Mouse (Mus musculus) spleen, postnatal 4 days (tissue): ENCODE measurements at regions not wholly inside any gene's neighbourhood (a gene's known extent, or its start where the extent isn't known, plus 50 kb on each side); places are given as distances from the start of the nearest gene placed in this dataset.
"Not testable (repeated sequence)": the region's sequence is repeated elsewhere in the genome, so short reads cannot be mapped to it uniquely, and the experiment has no call there.

ENCODE experiments used
- DNase-seq, 2 experiments: peaks; one replicate each; pipeline ENCODE4 v3.0.0; 2022; ENCODE audit warnings: low spot score in 2 of 2

DNA sequence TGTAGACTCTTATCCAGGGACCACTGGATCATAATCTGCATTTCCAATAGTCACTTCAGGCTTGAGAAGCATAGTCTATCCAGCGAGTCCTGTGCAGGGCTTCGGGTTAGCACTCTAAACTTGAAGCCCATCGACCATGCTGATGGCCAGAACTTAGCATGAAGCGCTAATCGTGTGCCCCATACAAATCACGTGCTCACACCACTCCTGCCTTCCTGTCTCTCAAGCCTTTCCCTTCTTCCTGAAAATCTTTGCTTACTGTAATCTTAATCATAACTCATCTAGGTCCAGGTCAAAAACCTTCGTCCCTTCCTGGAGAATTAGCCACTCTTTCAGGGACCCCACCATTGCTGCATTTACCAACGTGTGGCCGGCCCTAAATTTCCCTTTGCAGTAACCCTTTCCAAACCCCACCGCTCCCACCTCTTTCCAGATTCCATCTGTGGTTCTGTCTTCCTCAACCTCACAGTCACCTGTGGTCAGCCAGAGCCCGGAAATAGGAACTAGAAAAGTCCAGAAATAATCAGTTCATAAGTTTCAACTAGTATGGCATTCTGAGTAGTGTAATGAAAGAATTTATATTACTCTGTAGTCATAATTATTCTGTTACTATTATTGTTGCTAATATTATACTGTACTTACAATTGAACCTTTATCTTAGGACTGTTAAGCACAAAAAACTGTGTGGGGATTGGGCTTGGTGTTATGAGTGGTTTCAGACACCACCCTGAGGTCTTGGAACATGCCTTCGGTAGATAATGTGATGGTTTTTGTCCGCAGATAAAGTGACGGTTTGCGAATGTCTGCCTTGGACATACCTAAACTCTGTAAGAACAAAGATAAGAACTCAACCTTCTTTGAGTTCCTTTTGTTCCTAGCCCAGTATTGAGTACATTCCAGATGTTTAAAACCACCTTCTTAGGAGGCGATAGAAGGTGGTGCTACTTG is 57.3 kb upstream of the Slc1a3 start:
- DNase-seq, result no peak

DNA sequence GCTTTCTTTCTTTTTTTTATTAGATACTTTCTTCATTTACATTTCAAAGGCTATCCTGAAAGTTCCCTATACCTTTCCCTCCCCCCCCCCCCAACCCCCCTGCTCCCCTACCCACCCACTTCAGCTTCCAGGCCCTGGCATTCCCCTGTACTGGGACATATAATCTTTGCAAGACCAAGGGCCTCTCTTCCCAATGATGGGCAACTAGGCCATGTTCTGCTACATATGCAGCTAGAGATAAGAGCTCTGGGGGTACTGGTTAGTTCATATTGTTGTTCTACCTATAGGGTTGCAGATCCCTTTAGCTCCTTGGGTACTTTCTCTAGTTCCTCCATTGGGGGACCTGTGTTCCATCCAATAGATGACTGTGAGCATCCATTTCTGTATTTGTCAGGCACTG is 55.6 kb upstream of the Slc1a3 start:
- not testable (repeated sequence) for DNase-seq

DNA sequence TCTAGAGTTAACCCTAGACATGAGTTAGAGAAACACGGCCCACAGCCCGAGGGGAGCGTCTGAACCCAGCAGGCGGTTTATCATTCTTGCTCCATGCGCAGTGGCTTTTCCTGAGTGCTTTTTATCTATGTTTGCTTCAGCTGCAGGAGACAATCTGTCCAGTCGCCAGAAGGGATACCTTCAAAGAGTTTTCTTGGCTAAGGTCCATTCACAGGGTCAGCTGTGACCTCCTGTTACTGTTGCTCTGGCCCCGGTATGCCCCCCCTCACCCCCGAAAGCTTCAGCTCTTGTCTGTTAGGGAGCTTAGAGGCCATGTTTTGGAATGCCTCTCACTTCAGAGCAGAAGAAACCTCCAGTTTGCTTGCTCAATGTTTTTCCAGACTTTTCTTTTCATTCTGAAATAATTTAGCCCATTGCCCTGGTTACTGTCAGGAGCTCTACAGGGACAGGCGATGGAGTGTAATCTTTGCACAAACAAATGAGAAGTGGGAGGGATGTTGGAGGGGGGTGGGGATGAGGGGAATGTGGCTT is 51.2 kb upstream of the Slc1a3 start:
- DNase-seq, result peak in 1 of 2 experiments; percentile 19

DNA sequence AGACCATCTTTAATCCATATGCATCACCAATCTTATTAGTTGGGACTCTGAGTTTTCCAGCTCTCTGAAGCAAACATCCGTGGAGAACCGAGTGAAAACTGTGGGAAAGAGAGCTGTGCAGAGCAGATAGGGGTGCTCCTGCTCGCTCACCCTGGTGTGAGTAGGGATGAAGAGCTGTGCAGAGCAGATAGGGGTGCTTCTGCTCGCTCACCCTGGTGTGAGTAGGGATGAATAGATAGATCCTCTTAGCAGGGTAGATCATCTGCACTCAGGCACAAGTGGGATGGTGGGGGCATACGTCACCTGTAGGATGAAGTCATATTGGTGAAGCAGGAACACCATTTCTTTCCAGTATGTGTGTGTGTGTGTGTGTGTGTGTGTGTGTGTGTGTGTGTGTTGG is 50.6 kb upstream of the Slc1a3 start:
- DNase-seq, result no peak
